Mouse (Mus musculus): ENCODE measurements around the gene Fam83f. TPM values are rescaled to one million over a fixed set of nuclear protein-coding genes. Genes with fewer than 3 reads are reported as not detected.
A peak's percentile ranks its signal among the peaks of the same experiment; 100 is the strongest.

The Fam83f gene
- polyA plus RNA-seq, 1 experiment from 2014 or later = 3.6 TPM

DNA sequence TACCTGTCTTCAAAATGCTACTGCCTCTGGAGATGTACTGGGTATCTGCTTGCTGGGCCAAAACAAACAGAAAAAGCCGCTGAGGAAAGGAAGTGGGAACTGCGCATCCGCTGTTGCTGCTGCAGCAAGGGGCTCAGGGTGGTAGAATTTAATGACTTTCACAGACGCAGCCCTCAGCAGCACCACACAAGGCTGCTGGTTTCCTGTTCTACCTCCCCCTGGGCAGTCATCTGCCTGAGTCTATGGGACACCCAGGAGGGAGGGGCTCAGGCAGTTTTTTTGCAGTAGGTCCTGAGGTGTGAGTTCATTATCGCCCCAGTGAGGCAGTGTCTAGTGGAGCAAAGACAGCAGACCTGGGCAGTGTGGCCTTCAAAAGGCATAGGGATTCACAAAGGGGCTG lies 25.9 kb downstream of the Fam83f start:
- no peak overlapping the region for H3K27ac ChIP-seq (replicated peaks)
- WGBS = 48% methylated on average over 5 of the region's 5 CpGs
- no peak for DNase-seq (ENCODE audit: low spot score)

DNA sequence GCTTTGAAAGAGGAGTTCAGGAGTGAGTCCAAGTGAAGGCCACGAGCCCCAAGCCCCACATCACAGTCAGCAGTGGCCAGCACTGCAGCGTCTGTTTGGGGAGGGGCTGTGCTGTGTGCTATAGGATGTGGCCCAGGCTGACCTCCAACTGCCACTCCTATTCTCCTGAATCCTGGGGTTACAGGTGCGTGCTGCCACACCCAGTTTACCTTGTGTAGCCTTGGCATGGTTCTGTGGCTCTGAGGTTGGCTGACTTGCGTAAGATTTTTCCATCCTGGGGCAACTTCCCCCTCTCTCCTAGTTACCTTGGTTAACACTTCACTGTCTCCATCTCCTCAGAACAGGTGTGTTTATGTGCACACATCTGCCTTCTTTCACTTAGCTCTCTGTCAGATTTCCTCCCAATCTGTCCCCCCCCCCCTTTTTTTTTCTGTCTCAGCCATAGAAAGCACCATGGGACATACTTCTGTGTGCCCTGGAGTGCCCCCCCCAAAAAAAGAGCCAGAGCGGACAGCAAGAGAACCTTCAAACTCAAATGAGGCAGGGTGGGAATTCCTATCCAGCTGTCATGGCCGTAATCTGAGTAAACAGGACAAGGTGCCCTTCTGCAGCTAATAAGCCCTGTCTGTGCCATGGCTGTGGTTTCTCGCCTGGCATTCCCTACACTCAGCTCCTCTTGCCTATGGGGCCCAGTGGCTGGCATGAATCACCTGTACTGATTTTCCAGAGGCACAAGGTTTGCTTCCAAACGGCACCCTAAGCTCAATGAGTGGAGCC lies 30.0 kb downstream of the Fam83f start:
- Histone ChIP-seq H3K4me1 (peaks cover 11% of the 10 kb centered on the region), H3K4me3 (no peak overlapping the region), H3K27me3 (replicated peaks; ENCODE audit: low read depth, poor library complexity, severe bottlenecking) (no peaks in the 10 kb centered on the region), H3K27ac (replicated peaks) (no peak overlapping the region), H3K9me3 (no peaks in the 10 kb centered on the region), H3K36me3 (replicated peaks) (no peaks in the 10 kb centered on the region)
- no peak for DNase-seq (ENCODE audit: low spot score)
- 75% methylated on average over 8 of the region's 8 CpGs for WGBS

More for the DNA sequence above, 25.9 kb downstream of the Fam83f start:
- Histone ChIP-seq H3K4me1 (peaks cover 15% of the 10 kb centered on the region), H3K9me3 (no peaks in the 10 kb centered on the region), H3K4me3 (no peak overlapping the region), H3K27me3 (replicated peaks; ENCODE audit: low read depth, poor library complexity, severe bottlenecking) (0 out of 2 replicates have a peak, but pooled peaks cover 8% of the 10 kb centered on the region), H3K36me3 (replicated peaks) (no peaks in the 10 kb centered on the region)

- 88% methylated on average over 5 of the region's 5 CpGs for WGBS
- H3K4me3 ChIP-seq = no peak overlapping the region
- no peaks in the 10 kb centered on the region for H3K9me3 ChIP-seq
- H3K27ac ChIP-seq (replicated peaks) = no peak overlapping the region
- no peaks in the 10 kb centered on the region for H3K36me3 ChIP-seq (replicated peaks)
- H3K4me1 ChIP-seq = peaks cover 17% of the 10 kb centered on the region
- no peak for DNase-seq (ENCODE audit: low spot score)
- no peaks in the 10 kb centered on the region for H3K27me3 ChIP-seq (replicated peaks; ENCODE audit: low read depth, poor library complexity, severe bottlenecking)
Measured at GRCm38 (mm10) chr15:80702910-80703309, 31.3 kb downstream of the Fam83f start.

- no peaks in the 10 kb centered on the region for H3K9me3 ChIP-seq
- peaks cover 17% of the 10 kb centered on the region for H3K4me1 ChIP-seq
- no peak overlapping the region for H3K27ac ChIP-seq (replicated peaks)
- no peaks in the 10 kb centered on the region for H3K36me3 ChIP-seq (replicated peaks)
- no peak overlapping the region for H3K4me3 ChIP-seq
- 82% methylated on average over 2 of the region's 2 CpGs for WGBS
- DNase-seq (ENCODE audit: low spot score) = no peak
- no peaks in the 10 kb centered on the region for H3K27me3 ChIP-seq (replicated peaks; ENCODE audit: low read depth, poor library complexity, severe bottlenecking)
Measured at GRCm38 (mm10) chr15:80703495-80703894, 31.8 kb downstream of the Fam83f start.

DNA sequence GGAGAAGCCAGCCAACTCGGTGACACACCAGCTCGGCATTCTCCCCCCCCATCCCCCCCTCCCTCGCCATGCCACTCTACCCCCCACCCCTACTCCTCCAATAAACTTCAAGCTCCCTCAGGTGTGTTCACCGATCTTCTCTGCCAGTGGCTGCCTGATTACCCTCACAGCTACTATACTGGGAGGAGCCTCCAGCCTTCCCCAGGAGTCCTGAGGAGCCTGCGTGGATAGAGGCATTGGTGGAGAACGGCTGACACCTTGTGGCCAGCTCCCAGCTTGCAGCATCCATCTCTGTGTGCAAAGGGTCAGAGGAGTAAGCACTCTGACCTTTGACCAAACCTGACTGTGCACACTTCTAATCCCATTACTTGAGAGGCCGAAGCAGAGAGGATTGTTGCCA lies 32.6 kb downstream of the Fam83f start:
- H3K9me3 ChIP-seq = no peaks in the 10 kb centered on the region
- 3% methylated on average over 7 of the region's 7 CpGs for WGBS
- H3K27me3 ChIP-seq (replicated peaks; ENCODE audit: low read depth, poor library complexity, severe bottlenecking) = no peaks in the 10 kb centered on the region
- no peak overlapping the region for H3K27ac ChIP-seq (replicated peaks)
- DNase-seq (ENCODE audit: low spot score) = peak; percentile 85
- H3K4me1 ChIP-seq = peaks cover 17% of the 10 kb centered on the region
- H3K36me3 ChIP-seq (replicated peaks) = no peaks in the 10 kb centered on the region
- no peak overlapping the region for H3K4me3 ChIP-seq

GRCm38 (mm10) chr15:80705828-80706549 lies 34.3 kb downstream of the Fam83f start:
- 31% methylated on average over 18 of the region's 18 CpGs for WGBS
- Histone ChIP-seq H3K36me3 (replicated peaks) (no peaks in the 10 kb centered on the region), H3K27ac (replicated peaks) (peak overlapping the region; percentile 72; the same call in 1 of the 2 replicates), H3K9me3 (no peaks in the 10 kb centered on the region), H3K4me3 (peak overlapping the region; percentile 48), H3K4me1 (peaks cover 22% of the 10 kb centered on the region), H3K27me3 (replicated peaks; ENCODE audit: low read depth, poor library complexity, severe bottlenecking) (no peaks in the 10 kb centered on the region)
- peak; percentile 87 for DNase-seq (ENCODE audit: low spot score)

- Histone ChIP-seq H3K27me3 (replicated peaks; ENCODE audit: low read depth, poor library complexity, severe bottlenecking) (no peaks in the 10 kb centered on the region), H3K36me3 (replicated peaks) (no peaks in the 10 kb centered on the region), H3K4me1 (peaks cover 22% of the 10 kb centered on the region), H3K9me3 (no peaks in the 10 kb centered on the region), H3K27ac (replicated peaks) (peak overlapping the region; percentile 72; the same call in 1 of the 2 replicates), H3K4me3 (peak overlapping the region; percentile 48)
- 31% methylated on average over 11 of the region's 11 CpGs for whole genome bisulfite sequencing
- no peak for DNase-seq (ENCODE audit: low spot score)
Measured at GRCm38 (mm10) chr15:80706596-80706995, 34.9 kb downstream of the Fam83f start.

GRCm38 (mm10) chr15:80707088-80707487 lies 35.4 kb downstream of the Fam83f start:
- Histone ChIP-seq H3K4me1 (peaks cover 27% of the 10 kb centered on the region), H3K27ac (replicated peaks) (no peak overlapping the region), H3K9me3 (no peaks in the 10 kb centered on the region), H3K4me3 (no peak overlapping the region), H3K27me3 (replicated peaks; ENCODE audit: low read depth, poor library complexity, severe bottlenecking) (no peaks in the 10 kb centered on the region), H3K36me3 (replicated peaks) (no peaks in the 10 kb centered on the region)
- DNase-seq (ENCODE audit: low spot score) = no peak
- WGBS = 86% methylated on average over 8 of the region's 8 CpGs

DNA sequence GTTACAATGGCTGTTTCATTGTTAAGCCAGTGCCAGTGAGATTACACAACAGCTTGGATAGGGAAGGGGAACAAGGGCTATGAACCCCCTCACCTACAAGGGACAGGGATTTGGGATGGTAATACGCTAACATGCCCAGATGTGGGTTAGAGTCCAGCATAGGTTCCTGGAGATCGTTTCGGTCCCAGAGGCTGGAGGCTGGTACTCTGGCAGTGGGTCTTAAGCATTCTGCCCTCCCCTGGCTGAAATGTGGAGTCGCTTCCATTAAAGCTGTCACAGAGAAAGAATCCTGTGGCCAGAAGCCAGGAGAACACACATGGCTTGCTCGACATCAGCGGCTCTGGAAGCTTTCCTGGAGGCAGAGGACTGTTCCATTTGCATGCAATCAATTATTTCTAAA lies 37.9 kb downstream of the Fam83f start:
- no peaks in the 10 kb centered on the region for H3K27me3 ChIP-seq (replicated peaks; ENCODE audit: low read depth, poor library complexity, severe bottlenecking)
- DNase-seq (ENCODE audit: low spot score) = no peak
- H3K27ac ChIP-seq (replicated peaks) = no peak overlapping the region
- WGBS = 67% methylated on average over 6 of the region's 6 CpGs
- no peak overlapping the region for H3K4me3 ChIP-seq
- no peaks in the 10 kb centered on the region for H3K9me3 ChIP-seq
- peaks cover 27% of the 10 kb centered on the region for H3K4me1 ChIP-seq
- no peaks in the 10 kb centered on the region for H3K36me3 ChIP-seq (replicated peaks)

DNA sequence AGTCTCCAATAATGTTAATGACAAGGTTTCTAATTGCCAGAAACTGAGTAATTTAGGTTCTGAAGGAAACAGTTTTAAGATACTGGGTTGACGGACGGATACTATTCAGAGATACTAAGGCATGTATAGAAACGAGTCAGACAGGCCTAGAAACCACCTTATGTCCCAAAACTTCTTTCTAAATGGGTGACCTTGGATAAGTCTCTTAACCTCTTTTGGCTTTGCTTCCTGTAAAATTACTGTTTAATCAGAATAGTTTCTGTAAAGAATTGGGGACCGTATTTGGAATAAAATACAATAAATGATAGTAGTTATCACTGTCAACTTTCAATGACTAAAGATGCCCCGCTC lies 38.6 kb downstream of the Fam83f start:
- no peak for DNase-seq (ENCODE audit: low spot score)
- peak overlapping the region; percentile 96 for H3K4me3 ChIP-seq
- H3K27me3 ChIP-seq (replicated peaks; ENCODE audit: low read depth, poor library complexity, severe bottlenecking) = no peaks in the 10 kb centered on the region
- peaks cover 27% of the 10 kb centered on the region for H3K4me1 ChIP-seq
- no peaks in the 10 kb centered on the region for H3K9me3 ChIP-seq
- WGBS = 15% methylated on average over 5 of the region's 5 CpGs
- no peaks in the 10 kb centered on the region for H3K36me3 ChIP-seq (replicated peaks)
- peak overlapping the region; percentile 89 for H3K27ac ChIP-seq (replicated peaks)

- no peaks in the 10 kb centered on the region for H3K36me3 ChIP-seq (replicated peaks)
- H3K4me1 ChIP-seq = peaks cover 27% of the 10 kb centered on the region
- H3K27ac ChIP-seq (replicated peaks) = peak within 1 kb of the TSS; percentile 89
- 1% methylated on average over 39 of the region's 39 CpGs for WGBS
- peak; percentile 98 for DNase-seq (ENCODE audit: low spot score)
- no peaks in the 10 kb centered on the region for H3K27me3 ChIP-seq (replicated peaks; ENCODE audit: low read depth, poor library complexity, severe bottlenecking)
- peak within 1 kb of the TSS; percentile 96 for H3K4me3 ChIP-seq
- no peaks in the 10 kb centered on the region for H3K9me3 ChIP-seq
Measured at GRCm38 (mm10) chr15:80710608-80711363, 39.1 kb downstream of the Fam83f start, which contains the start of gene Tnrc6b. TSS of gene Tnrc6b (plus strand) at chr15:80711313.

DNA sequence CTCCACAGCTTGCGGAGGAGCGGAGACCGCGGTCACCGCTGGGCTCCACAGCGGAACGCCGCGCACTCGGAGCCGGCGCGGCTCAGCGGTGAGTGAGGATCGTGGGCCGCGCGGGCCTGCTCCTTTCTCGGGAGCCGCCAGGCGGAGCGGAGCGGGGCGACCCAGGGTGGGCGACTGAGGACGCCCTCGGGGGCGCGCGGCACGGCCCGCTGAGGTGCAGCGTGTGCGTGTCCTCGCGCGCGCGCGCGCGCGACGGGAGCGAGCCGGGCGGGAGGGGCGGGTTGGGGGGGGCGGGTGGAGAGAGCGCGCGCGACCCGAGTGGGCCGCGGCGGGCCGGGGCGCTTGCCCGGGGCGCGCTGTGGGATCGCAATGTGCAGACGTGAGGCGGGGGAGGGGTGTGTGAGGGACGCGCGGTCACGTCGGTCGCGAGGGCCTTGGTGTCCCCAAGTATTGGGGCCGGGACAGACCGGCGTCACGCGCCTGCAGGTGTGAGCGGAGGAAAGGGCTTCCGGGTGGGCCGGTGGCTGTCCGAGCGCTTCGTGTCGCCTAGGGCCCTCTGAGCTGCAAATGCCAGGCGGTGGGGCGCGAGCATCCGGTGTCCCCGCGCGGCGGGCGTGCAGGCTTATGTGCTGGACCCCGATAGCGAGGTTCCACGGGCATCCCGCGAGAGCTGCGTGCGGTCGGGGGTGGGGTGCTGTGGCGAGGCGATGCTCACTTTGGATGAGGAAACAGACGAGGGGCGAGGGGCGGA lies 39.9 kb downstream of the Fam83f start:
- Histone ChIP-seq H3K36me3 (replicated peaks) (no peaks in the 10 kb centered on the region), H3K27me3 (replicated peaks; ENCODE audit: low read depth, poor library complexity, severe bottlenecking) (no peaks in the 10 kb centered on the region), H3K9me3 (no peaks in the 10 kb centered on the region), H3K27ac (replicated peaks) (peak overlapping the region; percentile 89), H3K4me3 (peak overlapping the region; percentile 96), H3K4me1 (peaks cover 20% of the 10 kb centered on the region)
- peak; percentile 73 for DNase-seq (ENCODE audit: low spot score)
- under 1% methylated on average over 106 of the region's 106 CpGs for WGBS

All from embryonic facial prominence, embryonic 10.5 days (tissue).